Mouse (Mus musculus) CH12.LX (cell line): Measurements from ENCODE around the gene Ramp3.

Experiments
- CHD1 ChIP-seq: IDR thresholded peaks from 2 replicates; pipeline ENCODE4 v1.6.1; 2012; ENCODE audit warnings: low read depth, low read length, improper control_type of control experiment, inconsistent platforms
- CHD2 ChIP-seq: IDR thresholded peaks from 2 replicates; pipeline ENCODE4 v1.6.1; 2011; ENCODE audit warnings: low read length, improper control_type of control experiment
- CTCF ChIP-seq, 2 experiments: IDR thresholded peaks in 1 of 2; conservative IDR thresholded peaks in 1 of 2; 2 replicates each; pipeline ENCODE4 v1.5.1; 2011 to 2012; ENCODE audit warnings: low read depth in 2 of 2, low read length in 2 of 2, improper control_type of control experiment in 1 of 2, inconsistent platforms in 1 of 2, mild to moderate bottlenecking in 1 of 2, moderate library complexity in 1 of 2
- EP300 ChIP-seq: IDR thresholded peaks from 2 replicates; pipeline ENCODE4 v1.6.1; 2011; ENCODE audit warnings: low read length, improper control_type of control experiment
- KAT2A ChIP-seq: IDR thresholded peaks from 2 replicates; pipeline ENCODE4 v1.6.1; 2012; ENCODE audit warnings: low read length, improper control_type of control experiment, inconsistent platforms; ENCODE audit not compliant: insufficient replicate concordance
- MXI1 ChIP-seq: IDR thresholded peaks from 2 replicates; pipeline ENCODE4 v1.6.1; 2011; ENCODE audit warnings: mild to moderate bottlenecking, low read depth, low read length, improper control_type of control experiment
- NELFE ChIP-seq: IDR thresholded peaks from 2 replicates; pipeline ENCODE4 v1.6.1; 2011; ENCODE audit warnings: low read depth, low read length, improper control_type of control experiment
- POLR2A ChIP-seq: IDR thresholded peaks from 2 replicates; pipeline ENCODE4 v1.6.1; 2011; ENCODE audit warnings: low read depth, mild to moderate bottlenecking, improper control_type of control experiment, low read length
- RCOR1 ChIP-seq: conservative IDR thresholded peaks from 2 replicates; pipeline ENCODE4 v1.6.1; 2012; ENCODE audit warnings: low read depth, mild to moderate bottlenecking, inconsistent platforms, low read length, improper control_type of control experiment
- UBTF ChIP-seq: IDR thresholded peaks from 2 replicates; pipeline ENCODE4 v1.6.1; 2012; ENCODE audit warnings: low read depth, mild to moderate bottlenecking, inconsistent platforms, low read length, improper control_type of control experiment, moderate library complexity
- USF1 ChIP-seq: IDR thresholded peaks from 2 replicates; pipeline ENCODE4 v1.6.1; 2014; ENCODE audit warnings: low read depth, mild to moderate bottlenecking, inconsistent platforms, low read length, improper control_type of control experiment
- USF2 ChIP-seq: conservative IDR thresholded peaks from 2 replicates; pipeline ENCODE4 v1.6.1; 2011; ENCODE audit warnings: low read depth, low read length, improper control_type of control experiment
- ZC3H11A ChIP-seq: IDR thresholded peaks from 2 replicates; pipeline ENCODE4 v1.6.1; 2012; ENCODE audit warnings: low read depth, mild to moderate bottlenecking, inconsistent platforms, low read length, improper control_type of control experiment

DNA sequence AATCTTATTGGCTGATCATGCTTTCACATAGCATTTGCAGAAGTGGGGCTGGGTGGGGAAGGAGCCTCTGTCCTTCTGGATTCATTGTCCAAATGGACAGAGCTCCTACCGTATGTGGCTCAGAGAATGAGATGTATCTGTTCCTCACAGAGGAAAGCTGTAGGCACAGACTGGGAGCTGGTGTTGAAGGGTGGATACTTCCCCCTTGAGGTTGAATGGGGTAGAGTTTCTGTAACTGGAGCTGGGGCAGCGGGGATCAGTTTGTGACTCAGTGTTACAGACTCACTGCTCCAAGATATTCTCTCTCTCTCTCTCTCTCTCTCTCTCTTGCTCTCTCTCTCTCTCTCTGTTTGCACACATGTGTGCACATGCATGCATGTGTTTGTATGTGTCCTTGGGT is 11.7 kb downstream of the Ramp3 start:
- TF ChIP-seq CTCF (conservative IDR thresholded peaks at IDR 0.05 in 1 of 2, IDR thresholded peaks at IDR 0.05 in 1 of 2; ENCODE audit: low read depth in 2 of 2, low read length in 2 of 2) (peak in 1 of 2 experiments; percentile 50; a peak in 2 of 4 replicates), MXI1 (no peak), POLR2A (no peak), USF2 (no peak), ZC3H11A (no peak), RCOR1 (no peak), EP300 (no peak), NELFE (no peak), CHD1 (no peak), KAT2A (no peak), USF1 (no peak), UBTF (no peak), CHD2 (no peak)
